Mouse (Mus musculus): ENCODE measurements around the gene Adam12.

DNA sequence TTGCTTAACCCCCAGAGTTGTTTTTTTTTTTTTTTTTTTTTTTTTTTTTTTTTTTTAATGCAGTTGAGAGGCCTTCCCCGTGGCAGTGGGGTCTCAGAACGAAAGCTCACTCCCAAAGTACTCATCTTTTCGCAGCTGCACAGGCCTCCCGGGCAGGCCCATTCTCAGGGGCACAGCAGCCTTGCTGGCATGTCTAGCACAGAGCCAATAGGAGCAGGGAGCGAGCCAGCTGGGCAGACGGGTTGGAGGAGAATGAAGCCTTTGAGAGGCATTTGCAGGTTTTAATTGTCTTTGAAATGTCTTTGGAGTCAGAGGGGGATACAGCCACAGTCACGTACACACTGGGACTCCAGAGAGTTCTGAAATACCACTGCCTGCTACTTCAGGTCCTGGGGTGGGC is 217.2 kb downstream of the Adam12 start:
- TF ChIP-seq POLR2A (IDR thresholded peaks at IDR 0.05; ENCODE audit: low read depth, low read length) (no peak), CTCF (conservative IDR thresholded peaks at IDR 0.05; ENCODE audit: insufficient read depth, insufficient read length, low read depth, low read length) (no peak)
